Mouse (Mus musculus): Measurements from ENCODE around the gene Kctd17.

Gene Kctd17

DNA sequence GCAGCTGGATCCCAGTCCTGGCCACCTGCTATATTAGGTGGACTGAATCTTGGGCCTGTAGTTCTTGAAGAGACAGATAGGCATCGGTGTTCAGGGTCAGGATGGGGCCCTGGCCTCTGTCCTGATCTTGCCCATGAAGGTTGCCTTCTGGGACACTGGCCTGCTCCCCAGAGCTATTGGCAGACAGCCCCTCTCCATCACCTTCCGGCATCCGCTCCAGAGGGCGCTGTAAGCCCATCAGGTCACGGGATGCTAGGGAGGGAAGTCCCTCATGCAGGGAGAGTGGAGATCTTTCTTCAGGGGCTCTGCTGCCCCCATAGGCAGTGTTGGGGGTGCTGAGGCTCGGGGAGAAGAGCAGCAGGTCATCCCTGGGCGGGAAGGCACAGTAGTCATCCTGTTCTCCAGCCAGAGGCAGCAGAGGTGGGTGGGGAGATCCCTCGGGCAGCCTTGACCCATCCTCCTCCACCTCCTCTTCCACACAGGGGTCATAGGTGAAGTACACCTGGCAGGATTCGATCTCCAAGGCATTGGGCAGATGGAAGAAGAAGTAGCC, 53.2 kb downstream of the Kctd17 start:
- DNase-seq (ENCODE audit: low spot score in 2 of 2): peak in 1 of 2 experiments; percentile 6

DNA sequence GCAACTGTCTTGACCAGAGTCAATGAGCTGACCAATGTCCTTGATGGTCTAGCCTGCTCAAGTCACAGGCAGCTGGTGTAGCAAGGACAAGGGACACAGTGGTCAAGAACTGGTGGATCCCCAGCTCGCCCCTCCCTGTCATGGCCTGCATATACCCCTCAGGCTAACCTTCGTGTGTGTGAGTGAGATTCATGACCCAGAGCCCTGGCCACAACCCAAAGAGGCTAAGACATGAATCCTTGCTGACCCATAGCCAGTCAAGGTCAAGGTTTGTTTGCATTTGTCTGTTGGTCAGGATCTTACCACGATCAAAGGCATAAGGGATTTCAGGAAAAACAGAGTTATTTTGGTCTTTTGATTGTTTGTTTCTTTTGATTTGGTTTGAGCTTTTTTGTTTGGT, 54.2 kb downstream of the Kctd17 start:
- no peak for DNase-seq (ENCODE audit: low spot score in 2 of 2)

- DNase-seq (ENCODE audit: low spot score in 2 of 2): no peak
Observed at GRCm38 (mm10) chr15:78483311-78483710, 54.9 kb downstream of the Kctd17 start.

GRCm38 (mm10) chr15:78486564-78486963, 58.2 kb downstream of the Kctd17 start:
- no peak for DNase-seq (ENCODE audit: low spot score in 2 of 2)

DNA sequence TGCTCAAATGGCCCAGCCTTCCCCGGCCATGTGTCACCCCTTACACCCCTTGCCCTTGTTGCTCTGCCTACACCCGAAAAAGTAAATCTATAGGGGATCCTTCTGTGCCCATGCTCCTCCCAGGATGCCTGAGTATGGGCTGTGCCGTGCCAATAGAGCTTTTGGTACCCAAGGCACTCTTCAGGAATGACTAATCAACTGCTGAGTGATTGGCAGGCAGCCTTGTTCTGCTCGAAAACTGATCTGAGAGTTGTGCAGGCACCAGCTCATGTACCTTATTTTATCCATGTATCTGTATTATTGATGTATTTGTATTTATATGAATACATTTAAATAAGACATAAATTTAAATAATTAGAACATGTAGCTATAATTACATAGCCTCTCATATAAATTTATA, 58.7 kb downstream of the Kctd17 start:
- no peak for DNase-seq (ENCODE audit: low spot score in 2 of 2)
